Mouse (Mus musculus): ENCODE data around the gene Alkbh2. TPM values are rescaled to one million over a fixed set of nuclear protein-coding genes. Genes with fewer than 3 reads are reported as not detected.

The Alkbh2 gene
- 6.2 and 7.8 TPM in 2 replicates for polyA plus RNA-seq (2015; fragmentation: Nextera tagmentation; extraction: Ambion mirVana)

DNA sequence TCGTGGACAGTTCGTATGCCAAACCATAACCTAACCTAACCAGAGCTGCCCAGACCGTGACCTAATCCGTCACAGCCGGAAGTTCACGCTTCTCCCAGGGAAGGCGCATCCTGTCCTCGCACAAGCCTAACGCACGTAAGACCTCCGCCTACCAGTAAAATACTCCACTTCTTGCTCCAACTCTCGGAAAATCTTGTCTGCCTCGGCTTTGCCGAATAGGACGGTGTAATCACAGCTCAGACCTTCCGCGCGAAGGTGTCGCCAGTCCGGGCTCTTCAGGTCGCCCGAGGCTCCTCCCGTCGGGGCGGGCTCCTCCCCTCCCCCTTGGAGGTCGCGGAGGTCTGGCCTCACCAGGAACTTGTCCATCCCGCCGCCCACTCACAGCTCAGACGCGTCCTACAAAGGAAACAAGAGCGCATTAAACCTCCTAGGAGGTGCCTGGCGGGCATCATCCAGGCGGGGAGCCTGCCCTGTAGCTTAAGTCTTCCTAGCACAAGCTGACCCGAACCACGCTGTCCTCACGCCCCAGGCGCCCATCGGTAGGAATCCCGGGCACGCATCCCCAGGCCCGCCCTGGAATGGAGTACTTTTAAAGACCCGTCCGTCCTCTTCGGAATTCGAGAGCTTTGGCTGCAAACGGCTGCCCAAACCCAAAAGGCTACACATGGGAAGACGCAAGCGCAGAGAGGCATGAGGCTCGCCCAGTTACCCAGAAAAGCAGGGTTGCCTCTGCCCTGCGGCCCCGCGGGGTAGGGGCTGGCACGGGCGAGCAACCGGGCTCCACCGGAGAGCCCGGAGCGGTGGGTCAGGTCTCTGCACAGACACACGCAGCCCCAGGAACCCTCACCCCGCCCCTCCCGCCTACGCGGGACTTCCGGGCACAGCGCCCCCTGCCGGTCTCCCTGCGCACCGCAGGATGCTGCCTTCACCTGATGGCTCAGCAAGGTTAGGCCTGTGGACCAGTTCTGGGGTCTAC lies at the start of gene Alkbh2:
Gene Alkbh2 (minus strand): TSS at position 845 of the 976 bp plus-strand sequence.
- peaks cover 24% of the 10 kb centered on the region for H3K36me3 ChIP-seq

DNA sequence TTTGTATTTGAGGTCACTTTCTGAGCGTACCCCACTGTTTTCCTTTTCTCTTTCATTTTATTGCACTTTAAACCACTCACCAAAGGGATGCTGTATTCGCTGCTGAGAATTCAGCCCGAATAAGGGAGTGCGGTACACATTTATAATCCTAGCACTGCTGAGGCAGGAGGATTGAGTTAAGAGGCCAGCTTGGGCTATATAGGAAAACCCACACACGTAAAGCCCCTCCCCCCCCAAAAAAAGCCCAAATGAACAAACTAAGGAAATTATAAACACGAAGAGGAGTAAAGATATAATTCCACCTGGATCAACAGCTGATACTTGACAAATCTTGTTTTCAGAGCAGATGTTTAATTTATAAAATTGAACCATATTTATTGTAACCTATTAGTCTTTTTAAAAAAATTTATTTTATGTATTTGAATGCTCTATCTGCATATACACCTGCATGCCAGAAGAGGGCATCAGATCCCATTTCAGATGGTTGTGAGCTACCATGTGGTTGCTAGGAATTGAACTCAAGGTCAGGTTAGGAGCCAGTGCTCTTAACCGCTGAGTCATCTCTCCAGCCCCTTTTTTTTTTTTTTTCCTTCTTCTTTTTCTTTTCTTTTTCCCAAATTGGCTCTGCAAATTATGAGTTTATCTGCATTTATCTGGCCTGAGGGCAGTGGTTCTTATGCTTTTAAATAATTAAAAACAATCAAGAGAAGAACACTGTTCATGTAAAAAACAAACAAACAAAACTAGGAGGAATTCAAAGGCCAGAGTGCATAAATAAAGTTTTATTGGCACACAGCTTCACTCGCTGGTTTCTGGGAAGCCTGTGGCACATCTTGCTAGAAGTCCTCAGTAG lies 48.8 kb upstream of the Alkbh2 start:
- Histone ChIP-seq H3K27me3 (replicated peaks) (peaks cover 26% of the 10 kb centered on the region), H3K4me2 (peak overlapping the region; percentile 60; the same call in 1 of the 2 replicates), H3K36me3 (no peaks in the 10 kb centered on the region), H3K4me1 (peaks cover 19% of the 10 kb centered on the region), H3K4me3 (replicated peaks) (no peak overlapping the region), H3K9ac (replicated peaks) (no peak overlapping the region), H3K9me3 (replicated peaks) (no peaks in the 10 kb centered on the region), H3K27ac (replicated peaks) (no peak overlapping the region)
- no peak for ATAC-seq (ENCODE audit: low FRiP score)
- 46% methylated on average over 8 of the region's 8 CpGs for WGBS

More for the DNA sequence above, at the start of gene Alkbh2:
- H3K4me2 ChIP-seq: peak within 1 kb of the TSS; percentile 98
- H3K4me1 ChIP-seq: peaks cover 29% of the 10 kb centered on the region
- H3K9ac ChIP-seq (replicated peaks): peak within 1 kb of the TSS; percentile 78
- WGBS: under 1% methylated on average over 69 of the region's 69 CpGs
- H3K27ac ChIP-seq (replicated peaks): peak within 1 kb of the TSS; percentile 89
- H3K4me3 ChIP-seq (replicated peaks): peak within 1 kb of the TSS; percentile 71
- no peaks in the 10 kb centered on the region; the same call in 1 of the 2 replicates for H3K27me3 ChIP-seq (replicated peaks)
- no peaks in the 10 kb centered on the region for H3K9me3 ChIP-seq (replicated peaks)
- ATAC-seq (ENCODE audit: low FRiP score): peak; percentile 14; the same call in 1 of the 2 replicates

DNA sequence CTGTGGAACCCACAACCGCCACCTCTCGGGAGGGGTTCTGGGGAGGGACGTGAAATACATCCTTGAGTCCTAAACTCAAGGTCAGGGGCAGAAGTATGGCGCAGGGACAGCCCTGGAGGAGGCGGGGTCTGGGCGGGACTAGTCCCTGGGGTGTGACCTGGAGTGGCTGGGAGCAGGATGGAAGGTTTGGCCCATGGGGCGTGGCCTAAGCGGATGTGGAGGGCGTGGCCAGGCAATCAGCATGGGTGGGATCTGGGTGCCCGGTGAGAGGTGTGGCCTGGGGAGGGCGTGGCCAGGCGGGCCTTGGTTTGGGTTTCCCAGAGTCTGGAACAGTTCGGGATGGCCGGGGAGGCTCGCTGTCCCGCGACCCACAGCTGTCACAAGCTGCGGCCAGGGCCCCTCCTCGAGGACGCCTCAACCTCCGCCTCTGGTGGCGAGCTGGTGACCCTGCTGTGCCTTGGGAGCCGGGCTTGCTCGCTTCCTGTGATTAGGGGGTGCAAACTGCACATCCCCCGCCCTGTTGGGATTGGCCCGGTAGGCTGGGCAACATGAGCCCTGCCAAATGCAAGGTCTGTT lies 47.7 kb upstream of the Alkbh2 start:
- peaks cover 26% of the 10 kb centered on the region for H3K27me3 ChIP-seq (replicated peaks)
- peak overlapping the region; percentile 37 for H3K4me3 ChIP-seq (replicated peaks)
- H3K36me3 ChIP-seq: no peaks in the 10 kb centered on the region
- H3K9me3 ChIP-seq (replicated peaks): no peaks in the 10 kb centered on the region
- no peak overlapping the region; the same call in 1 of the 2 replicates for H3K9ac ChIP-seq (replicated peaks)
- no peak overlapping the region for H3K27ac ChIP-seq (replicated peaks)
- ATAC-seq (ENCODE audit: low FRiP score): peak; percentile 84; the same call in 1 of the 2 replicates
- WGBS: under 1% methylated on average over 26 of the region's 26 CpGs
- peaks cover 19% of the 10 kb centered on the region for H3K4me1 ChIP-seq
- H3K4me2 ChIP-seq: peak overlapping the region; percentile 60

DNA sequence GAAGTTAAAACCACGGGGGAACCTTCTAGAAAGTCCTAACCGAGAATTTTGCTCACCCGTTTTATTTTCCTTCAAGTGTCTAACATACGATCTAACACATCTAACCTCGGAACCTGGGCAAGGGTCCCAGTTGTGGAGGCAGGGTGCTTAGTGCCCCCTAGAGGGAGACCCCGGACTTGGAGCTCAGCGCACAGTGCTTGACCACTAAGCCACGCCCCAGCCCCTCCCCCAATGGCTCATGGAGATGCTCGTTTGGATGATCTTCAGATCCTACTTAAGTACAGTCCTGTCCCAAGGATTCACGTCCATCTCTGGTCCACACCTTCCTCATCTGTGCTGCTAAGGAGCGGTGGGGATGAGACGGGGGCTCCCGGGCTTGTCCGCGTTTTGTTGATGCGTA lies 46.6 kb upstream of the Alkbh2 start:
- peak overlapping the region; percentile 25 for H3K4me2 ChIP-seq
- H3K27ac ChIP-seq (replicated peaks): no peak overlapping the region
- no peaks in the 10 kb centered on the region for H3K9me3 ChIP-seq (replicated peaks)
- no peak overlapping the region for H3K9ac ChIP-seq (replicated peaks)
- H3K4me3 ChIP-seq (replicated peaks): no peak overlapping the region
- WGBS: 12% methylated on average over 16 of the region's 16 CpGs
- H3K36me3 ChIP-seq: no peaks in the 10 kb centered on the region
- H3K4me1 ChIP-seq: peaks cover 19% of the 10 kb centered on the region
- H3K27me3 ChIP-seq (replicated peaks): peaks cover 26% of the 10 kb centered on the region
- no peak for ATAC-seq (ENCODE audit: low FRiP score)

DNA sequence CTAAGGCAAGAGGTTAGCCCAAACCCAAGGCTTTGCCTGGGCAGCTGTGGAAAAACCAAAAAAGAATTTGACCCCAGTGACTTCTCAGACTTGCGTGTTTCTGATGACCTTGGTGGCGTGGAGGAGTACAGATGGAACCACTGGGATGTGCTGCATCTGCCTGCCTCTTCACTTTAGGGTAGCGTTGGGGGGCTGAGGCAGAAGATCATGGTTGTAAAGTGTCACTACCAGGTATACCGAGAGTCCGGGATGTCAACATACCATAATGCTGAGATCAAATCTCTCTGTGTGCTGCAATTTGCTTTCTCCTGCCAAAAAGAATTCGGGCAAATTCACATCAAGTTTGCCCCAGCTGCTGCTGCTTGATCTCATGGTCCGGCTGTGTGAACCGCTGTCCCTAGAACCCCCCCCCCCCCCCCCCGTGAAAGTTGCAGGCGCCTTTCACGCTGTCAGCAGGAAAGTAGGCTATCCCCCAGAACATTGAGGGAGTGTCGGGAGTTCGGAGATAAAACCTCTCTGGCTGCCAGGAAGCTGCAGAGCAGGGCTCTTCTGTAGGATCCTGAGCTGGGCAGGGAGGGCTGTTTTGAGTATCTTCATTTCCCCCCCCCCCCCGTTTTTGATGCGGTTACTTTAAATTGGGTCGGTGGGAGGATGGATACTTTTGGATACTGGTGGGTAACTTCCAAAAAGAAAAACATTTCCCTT lies 46.0 kb upstream of the Alkbh2 start:
- H3K4me2 ChIP-seq: peak overlapping the region; percentile 25
- no peak overlapping the region for H3K4me3 ChIP-seq (replicated peaks)
- no peaks in the 10 kb centered on the region for H3K36me3 ChIP-seq
- no peaks in the 10 kb centered on the region for H3K9me3 ChIP-seq (replicated peaks)
- no peak for ATAC-seq (ENCODE audit: low FRiP score)
- peaks cover 19% of the 10 kb centered on the region for H3K4me1 ChIP-seq
- no peak overlapping the region for H3K27ac ChIP-seq (replicated peaks)
- peaks cover 26% of the 10 kb centered on the region for H3K27me3 ChIP-seq (replicated peaks)
- WGBS: 36% methylated on average over 15 of the region's 16 CpGs
- no peak overlapping the region for H3K9ac ChIP-seq (replicated peaks)

DNA sequence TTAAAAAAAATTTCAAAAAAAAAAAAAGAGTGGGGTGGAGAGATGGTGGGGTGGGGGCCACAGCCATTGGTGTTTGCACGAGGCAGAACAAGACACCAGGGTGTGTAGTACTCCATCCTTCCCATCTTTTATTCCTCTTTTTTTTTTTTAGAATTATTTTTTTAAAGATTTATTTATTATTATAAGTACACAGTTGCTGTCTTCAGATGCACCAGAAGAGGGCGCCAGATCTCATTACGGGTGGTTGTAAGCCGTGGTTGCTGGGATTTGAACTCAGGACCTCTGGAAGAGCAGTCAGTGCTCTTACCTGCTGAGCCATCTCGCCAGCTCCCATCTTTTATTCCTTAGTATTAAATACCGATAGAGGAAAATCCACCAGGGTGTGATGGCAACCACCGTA lies 45.4 kb upstream of the Alkbh2 start:
- Histone ChIP-seq H3K4me3 (replicated peaks) (no peak overlapping the region), H3K36me3 (no peaks in the 10 kb centered on the region), H3K9ac (replicated peaks) (no peak overlapping the region), H3K27ac (replicated peaks) (no peak overlapping the region), H3K9me3 (replicated peaks) (no peaks in the 10 kb centered on the region), H3K4me1 (peaks cover 19% of the 10 kb centered on the region), H3K27me3 (replicated peaks) (peaks cover 26% of the 10 kb centered on the region), H3K4me2 (no peak overlapping the region)
- ATAC-seq (ENCODE audit: low FRiP score): no peak
- WGBS: 77% methylated on average over 7 of the region's 7 CpGs

DNA sequence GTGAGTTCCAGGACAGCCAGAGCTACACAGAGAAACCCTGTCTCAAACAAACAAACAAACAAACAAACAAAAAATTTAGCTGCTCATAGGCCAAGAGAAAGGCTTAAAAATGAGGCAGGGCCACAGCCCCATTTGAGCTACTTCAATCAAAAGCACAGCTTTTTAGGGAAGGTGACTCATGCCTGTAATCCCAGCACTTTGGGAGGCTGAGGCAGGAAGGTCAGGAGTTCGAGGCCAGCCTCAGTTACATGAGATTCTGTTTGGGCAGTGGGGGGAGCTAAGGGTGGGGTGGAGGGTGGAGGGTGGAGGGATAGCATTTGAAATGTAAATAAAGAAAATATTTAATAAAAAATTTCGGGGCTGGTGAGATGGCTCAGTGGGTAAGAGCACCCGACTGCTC lies 44.9 kb upstream of the Alkbh2 start:
- Histone ChIP-seq H3K9me3 (replicated peaks) (no peaks in the 10 kb centered on the region), H3K4me2 (no peak overlapping the region), H3K9ac (replicated peaks) (no peak overlapping the region), H3K4me1 (peaks cover 19% of the 10 kb centered on the region), H3K36me3 (no peaks in the 10 kb centered on the region), H3K27ac (replicated peaks) (no peak overlapping the region), H3K4me3 (replicated peaks) (no peak overlapping the region), H3K27me3 (replicated peaks) (peaks cover 26% of the 10 kb centered on the region)
- WGBS: 92% methylated on average over 3 of the region's 3 CpGs
- no peak for ATAC-seq (ENCODE audit: low FRiP score)

DNA sequence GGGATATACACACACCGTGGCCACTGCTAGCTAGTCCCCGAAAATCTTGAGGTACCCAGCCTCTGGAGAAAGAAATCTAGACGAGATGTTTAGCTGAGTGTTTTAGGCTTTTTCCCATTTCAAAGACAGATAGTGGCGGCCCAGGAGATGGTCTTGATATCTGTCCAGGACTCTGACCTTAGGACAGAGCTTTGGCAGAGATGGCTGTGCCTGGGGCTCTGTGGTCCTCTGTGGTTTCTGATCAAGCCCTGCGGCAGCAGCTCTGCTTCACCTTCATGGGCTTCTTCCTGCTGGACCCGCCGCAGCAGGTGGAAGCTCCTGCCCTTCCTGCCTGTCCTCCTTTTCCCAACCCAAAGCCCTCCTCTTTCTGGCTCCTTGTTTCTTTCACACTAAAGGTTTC lies 42.3 kb upstream of the Alkbh2 start:
- Histone ChIP-seq H3K4me2 (no peak overlapping the region), H3K36me3 (no peaks in the 10 kb centered on the region), H3K27ac (replicated peaks) (no peak overlapping the region), H3K27me3 (replicated peaks) (peaks cover 13% of the 10 kb centered on the region), H3K4me3 (replicated peaks) (no peak overlapping the region), H3K4me1 (peaks cover 7% of the 10 kb centered on the region), H3K9ac (replicated peaks) (no peak overlapping the region), H3K9me3 (replicated peaks) (no peaks in the 10 kb centered on the region)
- no peak for ATAC-seq (ENCODE audit: low FRiP score)
- WGBS: 92% methylated on average over 7 of the region's 7 CpGs

DNA sequence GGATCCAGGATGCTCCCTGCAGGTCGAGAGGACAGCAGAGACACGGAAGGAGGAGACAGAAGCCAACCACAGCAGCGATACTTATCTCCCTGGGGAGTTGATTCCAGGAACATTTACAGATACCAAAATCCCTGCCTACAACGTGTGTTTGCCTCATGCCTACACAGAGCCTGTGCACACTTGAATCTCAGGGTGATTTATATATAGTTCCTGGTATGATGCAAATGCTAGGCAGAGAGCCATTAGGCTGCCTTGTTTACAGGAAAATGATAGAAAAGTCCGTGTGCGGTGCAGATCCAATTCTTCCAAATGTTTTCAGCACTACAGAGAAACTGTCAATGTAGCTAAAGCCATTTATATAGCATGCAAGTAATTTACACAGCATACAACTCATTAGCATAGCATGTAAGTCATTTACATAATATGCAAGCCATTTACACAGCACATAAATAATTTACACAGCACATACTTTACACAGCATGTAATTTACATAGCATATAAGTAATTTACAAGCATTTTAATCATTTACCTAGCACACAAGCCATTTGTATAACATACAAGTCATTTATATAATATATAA lies 35.2 kb upstream of the Alkbh2 start:
- Histone ChIP-seq H3K9me3 (replicated peaks) (no peaks in the 10 kb centered on the region), H3K27me3 (replicated peaks) (no peaks in the 10 kb centered on the region), H3K4me3 (replicated peaks) (no peak overlapping the region), H3K27ac (replicated peaks) (no peak overlapping the region), H3K9ac (replicated peaks) (no peak overlapping the region), H3K4me1 (no peaks in the 10 kb centered on the region), H3K4me2 (no peak overlapping the region), H3K36me3 (no peaks in the 10 kb centered on the region)
- WGBS: 54% methylated on average over 6 of the region's 6 CpGs
- no peak for ATAC-seq (ENCODE audit: low FRiP score)

DNA sequence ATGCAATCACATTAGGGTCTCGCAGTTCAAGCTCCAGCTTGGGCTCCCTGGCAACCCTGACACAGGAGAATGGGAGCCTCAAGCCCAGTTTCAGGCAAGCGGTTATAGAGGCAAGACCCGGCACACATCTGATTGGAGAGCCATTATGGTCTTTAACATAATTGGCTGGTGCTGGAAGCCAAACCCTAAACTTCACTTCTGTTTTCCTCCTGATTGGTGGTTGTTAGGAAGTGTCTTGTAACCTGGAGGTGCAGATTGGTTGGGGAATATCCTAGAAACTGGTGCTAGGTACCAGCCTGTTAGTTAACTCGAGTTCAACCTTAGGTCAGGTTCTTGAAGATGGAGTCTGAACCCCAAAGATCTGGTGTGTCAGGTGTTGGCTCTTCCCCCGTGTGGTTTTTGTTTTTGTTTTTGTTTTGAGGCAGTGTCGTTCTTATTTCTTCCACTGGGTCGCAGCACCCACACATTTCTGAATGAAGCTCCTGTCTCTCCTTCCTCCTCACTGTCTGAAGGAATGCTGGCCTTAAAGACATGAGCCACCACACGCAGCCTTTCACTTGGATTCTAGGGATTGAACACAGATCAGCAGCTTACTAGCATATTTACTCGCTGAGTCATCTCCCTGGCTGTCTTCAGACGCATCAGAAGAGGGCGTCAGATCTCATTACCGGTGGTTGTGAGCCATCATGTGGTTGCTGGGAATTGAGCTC lies 34.2 kb upstream of the Alkbh2 start:
- ATAC-seq (ENCODE audit: low FRiP score): no peak
- Histone ChIP-seq H3K4me3 (replicated peaks) (no peak overlapping the region), H3K4me1 (no peaks in the 10 kb centered on the region), H3K27ac (replicated peaks) (no peak overlapping the region), H3K36me3 (no peaks in the 10 kb centered on the region), H3K27me3 (replicated peaks) (no peaks in the 10 kb centered on the region), H3K4me2 (no peak overlapping the region), H3K9me3 (replicated peaks) (no peaks in the 10 kb centered on the region), H3K9ac (replicated peaks) (no peak overlapping the region)
- WGBS: 59% methylated on average over 12 of the region's 12 CpGs
